Mouse (Mus musculus) kidney, postnatal 25 days (tissue): Measurements from ENCODE around the gene Rabl6.

ENCODE experiments used
- DNase-seq, 2 experiments: peaks; one replicate each; pipeline ENCODE4 v3.0.0; 2021; ENCODE audit warnings: mixed read lengths in 2 of 2

Rabl6 gene

DNA sequence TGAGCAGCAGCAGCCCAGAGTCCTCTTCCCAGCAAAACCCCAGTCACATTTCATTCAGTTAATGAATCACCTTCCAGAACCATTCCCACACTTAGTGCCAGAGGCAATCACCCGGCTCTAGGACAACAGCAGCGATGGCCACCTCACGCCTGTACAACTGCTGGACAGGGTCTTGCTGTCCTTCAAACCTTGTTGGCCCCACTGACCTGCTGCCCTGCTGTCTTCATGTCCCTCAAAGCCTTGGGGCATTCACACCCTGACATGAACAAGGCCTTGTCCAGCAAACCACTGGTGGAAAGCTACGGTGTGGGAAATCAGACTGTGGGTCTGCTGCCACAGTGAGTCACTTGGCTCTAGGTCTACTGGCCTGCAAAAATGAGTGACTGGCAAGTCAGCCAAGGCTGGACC, 67.8 kb downstream of the Rabl6 start:
- peak; percentile 34 to 71 for DNase-seq

DNA sequence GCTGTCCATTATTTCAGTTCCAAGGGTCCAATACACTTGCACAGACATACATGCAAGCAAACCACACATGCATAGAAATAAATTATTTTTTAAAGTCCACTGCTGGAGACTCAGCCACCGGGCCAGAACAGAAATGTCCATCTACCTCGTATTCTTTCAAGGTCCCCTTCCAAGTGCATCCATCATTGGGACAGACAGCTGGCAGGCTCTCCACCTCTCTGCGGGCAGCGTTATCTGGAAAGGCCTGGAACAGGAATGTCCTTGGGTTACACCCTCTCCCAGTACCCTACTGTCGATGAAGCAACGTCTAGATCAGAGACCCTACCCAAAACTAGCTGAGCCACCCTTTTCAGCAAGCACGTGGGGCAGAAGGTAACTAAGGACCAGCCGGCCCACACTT, 71.8 kb downstream of the Rabl6 start:
- DNase-seq: no peak

DNA sequence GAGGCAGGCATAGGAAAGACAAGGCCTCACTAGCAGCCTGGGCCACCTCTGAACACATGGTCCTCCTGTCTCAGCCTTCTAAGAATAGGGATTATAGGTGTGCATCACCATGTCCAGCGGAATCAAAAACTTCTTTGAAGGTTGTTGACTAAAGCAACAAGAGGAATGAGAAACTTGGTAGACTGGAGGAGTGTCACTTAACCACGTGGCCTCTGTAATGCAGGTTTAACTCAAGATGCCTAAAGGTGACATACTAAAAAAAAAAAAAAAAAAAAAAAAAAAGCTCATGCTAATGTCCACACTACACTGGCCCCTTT, 73.5 kb downstream of the Rabl6 start:
- no peak for DNase-seq

DNA sequence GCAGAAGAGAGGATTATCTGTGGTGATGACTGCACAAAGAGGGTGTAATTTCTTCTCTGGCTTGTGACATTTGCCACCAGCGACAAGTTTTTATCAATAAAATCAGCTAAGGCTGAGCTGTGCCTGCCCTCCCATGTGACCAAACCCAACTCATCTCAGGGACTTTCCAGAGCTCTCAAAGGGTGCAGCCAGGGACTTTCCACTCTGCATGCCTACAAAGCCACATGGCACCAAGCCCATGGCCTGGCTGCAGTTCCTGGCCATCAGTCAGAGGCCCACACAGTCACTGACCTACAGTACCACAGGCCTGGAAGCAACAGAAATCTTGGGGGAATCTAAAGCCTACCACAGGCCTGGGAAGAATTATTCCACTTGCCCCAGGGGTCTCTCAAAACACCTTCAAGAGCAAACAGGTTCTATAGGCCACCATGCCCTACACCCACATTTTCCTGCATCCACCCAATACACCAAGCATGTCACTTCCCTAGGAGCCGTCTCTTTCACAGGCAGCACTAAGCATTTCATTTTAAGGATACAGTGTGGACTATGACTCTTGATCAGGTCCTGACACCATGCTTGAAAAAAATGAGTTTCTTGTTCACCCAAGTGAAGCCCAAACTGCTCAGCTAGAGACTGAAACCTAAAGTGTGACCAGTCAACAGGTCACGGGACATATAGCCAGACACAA, 74.0 kb downstream of the Rabl6 start:
- DNase-seq: peak; percentile 82 to 89

DNA sequence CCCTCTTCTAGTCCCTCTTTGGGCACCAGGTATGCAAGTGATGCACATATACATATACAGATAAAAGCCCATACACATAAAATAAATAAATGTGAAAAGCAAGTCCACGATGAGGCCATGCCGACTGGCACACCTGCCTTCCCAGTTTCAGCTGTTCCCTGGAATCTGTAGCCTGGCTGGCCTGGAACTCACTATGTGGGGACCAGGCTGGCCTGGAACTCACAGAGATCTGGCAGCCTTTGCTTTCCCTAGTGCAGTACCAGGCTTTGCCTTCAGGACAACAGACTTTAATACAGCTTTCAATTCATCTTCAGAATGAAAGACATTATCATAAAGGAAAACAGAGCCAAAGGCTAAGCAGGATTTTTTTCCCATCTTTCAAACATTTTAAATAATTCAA, 74.6 kb downstream of the Rabl6 start:
- DNase-seq: no peak
